Mouse (Mus musculus): Measurements from ENCODE around the gene Ttc28. TPM values are rescaled to one million over a fixed set of nuclear protein-coding genes. Genes with fewer than 3 reads are reported as not detected.

Ttc28 gene
- total and polyA plus RNA-seq, 3 experiments, result 1.1 to 1.8 TPM; not detected in 1

DNA sequence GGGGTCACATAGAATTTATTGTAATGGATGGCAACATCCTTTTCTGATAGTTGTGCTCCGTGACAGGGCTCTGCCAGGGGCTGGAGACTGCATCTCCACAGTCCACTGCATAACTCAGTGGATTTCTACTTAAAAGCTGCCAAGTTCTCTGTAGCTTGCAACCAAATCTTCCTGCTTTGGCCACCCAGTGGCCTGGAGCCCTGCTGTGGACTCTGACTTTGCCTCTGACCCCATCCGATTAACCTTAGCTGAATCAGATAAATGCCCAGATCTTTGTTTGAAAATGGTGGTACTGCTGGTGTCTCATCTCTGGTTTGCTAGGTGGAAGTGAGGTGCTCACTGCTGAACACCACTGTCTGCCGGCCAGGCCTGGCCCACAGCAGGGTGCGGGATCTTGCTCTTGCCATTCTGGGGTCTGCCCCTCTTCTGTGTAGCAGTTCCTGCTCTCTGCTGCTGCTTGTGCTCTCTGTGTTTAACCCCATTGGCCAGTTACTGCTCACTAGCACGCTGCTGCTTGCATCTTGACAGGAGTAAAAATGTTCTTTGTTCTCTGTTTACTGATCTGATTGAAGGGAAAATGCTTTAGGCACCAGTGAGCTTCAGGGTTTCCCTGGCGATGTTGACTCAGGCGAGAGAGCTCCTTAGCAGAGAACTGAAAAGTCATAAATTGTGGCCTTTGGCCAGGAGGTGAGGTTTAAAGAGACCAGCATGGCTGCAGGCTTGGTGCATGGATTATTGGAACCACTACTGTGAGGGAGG lies 219.1 kb downstream of the Ttc28 start:
- Histone ChIP-seq H3K4me1 (ENCODE audit: control insufficient read depth in 1 of 2, insufficient read depth in 2 of 2, low read length in 2 of 2) (peaks cover 0 to 7% of the 10 kb centered on the region in 2 experiments; a peak in 3 of 4 replicates), H3K36me3 (ENCODE audit: control insufficient read depth in 1 of 2, insufficient read depth in 2 of 2, low read length in 2 of 2) (no peaks in the 10 kb centered on the region; a peak in 1 of 4 replicates), H3K4me3 (ENCODE audit: control insufficient read depth in 1 of 2, insufficient read depth in 1 of 2, low read depth in 2 of 2, low read length in 2 of 2) (no peak overlapping the region), H3K9me3 (replicated peaks; ENCODE audit: insufficient read depth, low read length) (no peaks in the 10 kb centered on the region), H3K27ac (ENCODE audit: control insufficient read depth, low read depth, low read length) (no peak overlapping the region), H3K9ac (ENCODE audit: control insufficient read depth, low read depth, low read length, poor library complexity, severe bottlenecking) (no peak overlapping the region), H3K27me3 (ENCODE audit: control insufficient read depth in 1 of 2, insufficient read depth in 2 of 2, low read length in 2 of 2) (no peaks in the 10 kb centered on the region), H3K79me2 (ENCODE audit: control insufficient read depth, insufficient read depth, low read length, poor library complexity) (no peaks in the 10 kb centered on the region)
- no peak for DNase-seq (ENCODE audit: low read depth, low spot score)
- TF ChIP-seq RCOR1 (IDR thresholded peaks at IDR 0.05; ENCODE audit: low read depth, low read length) (no peak), HCFC1 (IDR thresholded peaks at IDR 0.05; ENCODE audit: low read depth, low read length) (no peak), USF2 (IDR thresholded peaks at IDR 0.05; ENCODE audit: borderline replicate concordance in 1 of 2, insufficient read depth in 1 of 2, low read depth in 1 of 2, low read length in 2 of 2) (no peak), ELF1 (IDR thresholded peaks at IDR 0.05; ENCODE audit: low read depth, low read length) (no peak), CHD2 (IDR thresholded peaks at IDR 0.05; ENCODE audit: low read length) (no peak), RAD21 (IDR thresholded peaks at IDR 0.05; ENCODE audit: low read depth, low read length) (no peak), GATA1 (IDR thresholded peaks at IDR 0.05; ENCODE audit: low read depth, low read length) (no peak), TBP (IDR thresholded peaks at IDR 0.05; ENCODE audit: low read depth, low read length) (no peak)

- TF ChIP-seq CHD1 (IDR thresholded peaks at IDR 0.05; ENCODE audit: low read depth, low read length), result no peak
- TF ChIP-seq ZKSCAN1 (IDR thresholded peaks at IDR 0.05; ENCODE audit: low read depth, low read length), result no peak
- TF ChIP-seq BHLHE40 (IDR thresholded peaks at IDR 0.05; ENCODE audit: borderline replicate concordance, low read depth, low read length), result no peak
- no peak for TF ChIP-seq USF1 (IDR thresholded peaks at IDR 0.05; ENCODE audit: low read depth, low read length)
- no peak for TF ChIP-seq MXI1 (IDR thresholded peaks at IDR 0.05; ENCODE audit: low read depth, low read length)
- TF ChIP-seq TBP (IDR thresholded peaks at IDR 0.05; ENCODE audit: low read depth, low read length), result no peak
- TF ChIP-seq MAZ (IDR thresholded peaks at IDR 0.05; ENCODE audit: low read depth, low read length), result no peak
- no peak for TF ChIP-seq ETS1 (IDR thresholded peaks at IDR 0.05; ENCODE audit: low read depth, low read length)
- no peak for TF ChIP-seq NRF1 (IDR thresholded peaks at IDR 0.05; ENCODE audit: insufficient read depth, low read depth, low read length, poor library complexity, severe bottlenecking)
- TF ChIP-seq MEF2A (IDR thresholded peaks at IDR 0.05; ENCODE audit: extremely low read depth, insufficient replicate concordance, low read depth, low read length, poor library complexity, severe bottlenecking), result no peak
- no peak for TF ChIP-seq CHD2 (IDR thresholded peaks at IDR 0.05; ENCODE audit: low read length)
- H3K36me3 ChIP-seq (ENCODE audit: control insufficient read depth in 1 of 2, insufficient read depth in 2 of 2, low read length in 2 of 2), result no peaks in the 10 kb centered on the region; a peak in 1 of 4 replicates
- H3K9ac ChIP-seq (ENCODE audit: control insufficient read depth, low read depth, low read length, poor library complexity, severe bottlenecking), result no peak overlapping the region
- H3K9me3 ChIP-seq (replicated peaks; ENCODE audit: insufficient read depth, low read length), result no peaks in the 10 kb centered on the region
- H3K4me3 ChIP-seq (ENCODE audit: control insufficient read depth in 1 of 2, insufficient read depth in 1 of 2, low read depth in 2 of 2, low read length in 2 of 2), result no peak overlapping the region
- H3K27me3 ChIP-seq (ENCODE audit: control insufficient read depth in 1 of 2, insufficient read depth in 2 of 2, low read length in 2 of 2), result no peaks in the 10 kb centered on the region
- H3K4me1 ChIP-seq (ENCODE audit: control insufficient read depth in 1 of 2, insufficient read depth in 2 of 2, low read length in 2 of 2), result peaks cover 0 to 7% of the 10 kb centered on the region in 2 experiments; a peak in 3 of 4 replicates
- DNase-seq (ENCODE audit: low read depth, low spot score), result no peak
- H3K79me2 ChIP-seq (ENCODE audit: control insufficient read depth, insufficient read depth, low read length, poor library complexity), result no peaks in the 10 kb centered on the region
- no peak overlapping the region for H3K27ac ChIP-seq (ENCODE audit: control insufficient read depth, low read depth, low read length)
Measured at GRCm38 (mm10) chr5:111100585-111100984, 221.0 kb downstream of the Ttc28 start.

Data from MEL (cell line).